Mouse (Mus musculus): Measurements from ENCODE around the gene Ccdc74a.

DNA sequence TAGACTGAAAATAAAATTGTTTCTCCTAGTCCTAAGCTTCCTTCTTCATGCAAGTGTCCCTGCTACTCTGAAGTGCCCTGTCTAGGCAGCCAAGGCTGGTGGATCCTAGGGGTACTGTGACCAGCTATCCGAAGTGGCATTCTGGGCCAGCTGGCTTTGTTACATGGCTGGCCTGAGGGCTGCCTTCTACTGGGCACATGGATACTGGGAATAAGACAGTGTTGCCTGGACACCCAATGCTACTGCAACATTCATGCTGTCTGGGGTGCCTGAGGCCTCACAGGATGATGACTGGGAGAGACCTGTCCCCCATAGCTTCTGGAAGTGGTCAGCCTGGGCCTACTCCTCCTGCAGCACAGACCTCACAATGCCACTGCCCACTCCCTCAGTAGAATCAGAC lies 4.4 kb downstream of the Ccdc74a start:
- TF ChIP-seq CTCF (IDR thresholded peaks at IDR 0.05) = no peak
- no peak for TF ChIP-seq POLR2A (IDR thresholded peaks at IDR 0.05; ENCODE audit: insufficient read depth, low read depth, low read length)
- no peak for TF ChIP-seq EP300 (IDR thresholded peaks at IDR 0.05; ENCODE audit: insufficient read depth, low read depth, low read length)

Data from heart, adult 2 months (tissue).